Mouse (Mus musculus) liver, postnatal 0 days (tissue): ENCODE measurements around the gene Utp11.

Experiments
- CTCF ChIP-seq: sonication (generic); IDR thresholded peaks from 2 replicates; pipeline ENCODE4 v1.5.1; 2016; ENCODE audit warnings: antibody characterized with exemption, low read depth
- EP300 ChIP-seq: IDR thresholded peaks from 2 replicates; pipeline ENCODE4 v1.6.1; 2016; ENCODE audit warnings: antibody characterized with exemption, low read depth, mild to moderate bottlenecking

GRCm38 (mm10) chr4:124719101-124719500, 25.7 kb upstream of the Utp11 start:
- TF ChIP-seq EP300 (no peak), CTCF (no peak)
